Mouse (Mus musculus): Measurements from ENCODE around the gene Cux1.
A peak's percentile ranks its signal among the peaks of the same experiment; 100 is the strongest.

The Cux1 gene

GRCm38 (mm10) chr5:136382261-136383005 lies 184.9 kb downstream of the Cux1 start:
- DNase-seq (ENCODE audit: low spot score in 2 of 2) = no peak

GRCm38 (mm10) chr5:136379405-136379804 lies 187.9 kb downstream of the Cux1 start:
- DNase-seq (ENCODE audit: low spot score in 2 of 2) = no peak

DNA sequence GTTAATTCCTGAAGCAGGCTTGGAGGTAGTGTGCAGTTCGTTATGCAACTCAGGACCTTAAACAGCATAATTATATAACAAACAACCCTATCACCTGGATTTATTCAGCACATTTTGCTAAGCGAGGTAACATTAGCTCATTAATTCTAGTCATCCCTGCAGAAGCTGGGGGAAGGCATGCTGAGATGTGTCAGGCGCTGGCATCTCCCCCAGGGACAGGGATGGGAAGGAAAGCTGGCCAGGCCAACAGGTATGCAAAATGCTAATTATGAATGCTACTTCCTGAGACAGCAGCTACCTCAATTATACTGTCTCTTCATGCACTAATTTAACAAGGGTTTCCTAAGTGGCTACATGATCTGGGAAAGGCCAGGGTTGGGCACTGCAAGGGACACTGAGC lies 190.2 kb downstream of the Cux1 start:
- DNase-seq (ENCODE audit: low spot score in 2 of 2) = no peak

DNA sequence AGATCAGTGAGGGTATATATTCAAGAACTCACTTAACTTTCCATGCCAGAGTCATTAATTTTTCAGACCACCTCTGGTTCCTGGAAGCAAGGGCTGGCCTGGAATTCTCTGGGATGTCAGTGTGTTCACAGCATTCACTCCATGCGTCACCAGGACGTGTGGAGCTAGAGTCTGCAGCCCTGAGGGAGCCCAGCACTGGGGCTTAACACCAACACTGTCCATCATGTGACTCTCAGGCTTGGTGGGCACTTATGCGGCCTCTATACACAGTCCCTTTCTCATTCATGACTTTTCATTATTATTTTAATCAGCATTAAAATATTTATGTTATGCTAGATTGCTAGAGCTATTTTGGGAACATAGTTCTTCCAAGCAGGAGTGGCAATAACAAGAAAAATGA lies 191.9 kb downstream of the Cux1 start:
- no peak for DNase-seq (ENCODE audit: low spot score in 2 of 2)

DNA sequence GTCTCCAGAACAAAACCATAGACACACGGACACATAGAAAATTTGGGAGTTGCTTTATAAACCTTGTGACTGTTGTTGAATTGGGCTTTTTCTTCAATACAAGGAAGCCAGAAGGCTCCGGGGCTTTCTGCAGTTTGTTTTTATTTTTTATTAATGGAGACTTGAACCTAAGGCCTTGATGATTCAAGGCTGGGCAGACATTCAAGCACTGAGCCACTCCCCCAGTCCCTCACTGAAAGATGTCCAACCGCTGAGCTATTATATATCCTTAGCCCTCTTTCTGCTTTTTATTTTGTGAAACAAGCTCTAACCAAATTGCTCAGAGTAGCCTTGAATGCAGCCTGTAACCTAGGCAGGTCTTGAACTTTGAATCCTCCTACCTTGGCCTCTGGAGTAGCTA lies 195.0 kb downstream of the Cux1 start:
- no peak for DNase-seq (ENCODE audit: low spot score in 2 of 2)

DNA sequence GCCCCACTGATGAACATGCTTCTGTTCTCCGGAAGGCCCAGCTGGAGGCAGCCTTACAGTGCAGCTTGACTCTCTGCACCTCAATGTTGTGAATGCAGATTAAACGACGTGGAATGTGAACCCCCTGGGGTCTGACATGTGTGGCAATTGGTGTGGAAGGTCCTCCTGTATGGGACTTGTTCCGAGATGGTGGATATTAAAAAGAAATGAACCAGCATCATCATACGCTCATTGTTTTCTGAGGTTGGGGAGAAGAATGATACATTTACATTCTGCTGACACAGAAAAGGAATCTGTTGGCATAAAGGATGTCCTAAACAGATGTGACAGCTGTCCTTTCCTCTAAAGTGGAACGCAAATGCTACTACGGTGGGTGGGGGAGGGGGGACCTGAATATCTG lies 203.9 kb downstream of the Cux1 start:
- DNase-seq (ENCODE audit: low spot score in 2 of 2) = peak in 1 of 2 experiments; percentile 42

GRCm38 (mm10) chr5:136362473-136363230 lies 204.6 kb downstream of the Cux1 start:
- DNase-seq (ENCODE audit: low spot score in 2 of 2) = peak; percentile 40 to 41

DNA sequence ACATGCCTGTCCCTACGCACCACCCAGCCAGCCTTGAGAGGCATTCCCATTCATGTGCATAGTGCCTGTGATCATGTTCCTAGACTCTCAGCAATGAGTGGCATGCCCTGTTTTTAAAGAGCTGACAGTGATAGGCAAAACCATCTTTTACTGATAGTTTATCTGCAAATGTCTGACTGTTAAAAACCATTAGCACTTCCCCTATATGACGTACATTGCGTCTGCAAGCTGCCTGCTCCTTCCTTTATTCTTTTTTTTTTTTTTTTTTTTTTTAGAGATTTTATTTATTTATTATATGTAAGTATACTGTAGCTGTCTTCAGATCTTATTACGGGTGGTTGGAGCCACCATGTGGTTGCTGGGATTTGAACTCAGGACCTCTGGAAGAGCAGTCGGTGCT lies 205.3 kb downstream of the Cux1 start:
- DNase-seq (ENCODE audit: low spot score in 2 of 2) = no peak

GRCm38 (mm10) chr5:136357227-136357626 lies 210.1 kb downstream of the Cux1 start:
- peak in 1 of 2 experiments; percentile 38 for DNase-seq (ENCODE audit: low spot score in 2 of 2)

- no peak for DNase-seq (ENCODE audit: low spot score in 2 of 2)
These were observed 211.6 kb downstream of the Cux1 start for GRCm38 (mm10) chr5:136355583-136356126.

- DNase-seq (ENCODE audit: low spot score in 2 of 2) = no peak
These were observed 212.6 kb downstream of the Cux1 start for GRCm38 (mm10) chr5:136354729-136355128.

- DNase-seq (ENCODE audit: low spot score in 2 of 2) = no peak
These were observed 214.2 kb downstream of the Cux1 start for GRCm38 (mm10) chr5:136353114-136353513.

DNA sequence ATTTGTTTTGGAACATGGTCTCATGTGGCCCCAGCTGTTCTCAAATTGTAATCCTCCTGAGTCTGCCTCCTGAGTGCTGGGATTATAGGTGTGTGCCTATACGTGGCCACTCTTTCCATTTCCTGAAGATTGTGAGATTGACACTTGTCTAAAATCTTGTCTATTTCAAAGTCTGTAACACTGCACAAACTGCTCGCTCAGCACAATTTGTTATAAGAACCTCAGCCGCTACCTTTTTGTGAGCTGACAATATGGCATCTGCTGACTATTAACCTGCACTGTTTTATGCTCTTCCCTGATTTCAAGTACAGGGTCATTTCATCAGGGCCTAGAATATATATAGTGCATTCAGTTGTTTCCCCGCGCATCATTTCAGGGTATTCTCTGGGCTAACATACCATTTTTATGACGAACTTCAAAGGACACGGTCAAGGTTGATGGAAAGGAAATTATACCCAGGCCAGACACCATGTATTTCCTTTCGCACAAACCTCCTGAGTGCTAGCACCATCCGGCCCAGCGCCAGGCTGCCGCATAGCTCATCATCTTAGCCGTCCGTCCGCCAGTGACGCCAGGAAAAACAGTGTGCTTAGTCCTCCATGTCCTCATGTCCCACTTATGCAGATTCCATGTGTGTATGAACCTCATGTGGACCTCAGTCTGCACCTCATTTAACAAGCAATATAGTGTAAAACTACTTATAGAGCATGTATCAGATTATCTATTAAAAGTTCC lies 224.0 kb downstream of the Cux1 start:
- no peak for DNase-seq (ENCODE audit: low spot score in 2 of 2)

- DNase-seq (ENCODE audit: low spot score in 2 of 2) = no peak
These were observed 230.3 kb downstream of the Cux1 start for GRCm38 (mm10) chr5:136336798-136337527.

DNA sequence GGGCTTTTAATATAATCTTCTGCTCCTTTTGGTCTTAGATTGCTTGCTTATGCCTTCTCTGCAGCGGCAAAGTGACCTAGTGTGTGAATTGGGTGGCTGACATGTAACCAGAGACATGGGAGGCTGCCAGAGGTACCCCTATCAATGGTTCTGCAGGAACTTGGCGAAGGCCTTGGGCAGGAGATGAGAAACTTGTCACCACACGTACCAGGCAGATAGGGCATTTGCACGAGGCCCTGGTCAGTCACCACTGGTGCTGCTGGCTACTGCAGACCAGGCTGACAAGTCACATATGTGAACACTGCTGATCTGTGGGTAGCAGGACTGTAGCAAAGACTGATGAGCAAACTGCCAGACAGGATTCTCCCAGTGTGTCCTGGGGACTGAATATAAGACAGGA lies 231.6 kb downstream of the Cux1 start:
- DNase-seq (ENCODE audit: low spot score in 2 of 2) = no peak

DNA sequence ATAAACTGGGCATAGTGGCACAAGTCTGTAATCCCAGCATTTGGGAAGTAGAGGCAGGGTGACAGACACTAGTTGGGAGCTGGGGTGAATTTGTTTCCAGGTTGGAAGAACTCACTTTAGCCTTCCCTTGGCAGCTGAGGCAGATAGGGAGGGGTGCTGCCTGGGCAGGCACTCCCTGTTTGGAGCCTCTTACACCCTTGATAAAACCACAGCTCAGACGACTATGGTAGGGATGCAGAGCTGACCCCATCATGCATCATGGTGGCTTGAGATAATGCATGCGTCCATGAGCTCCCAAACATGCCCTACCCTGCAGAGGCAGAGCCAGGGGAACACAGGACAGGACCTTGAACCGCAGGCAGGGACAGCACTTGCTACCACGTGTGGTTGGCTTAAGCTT lies 232.5 kb downstream of the Cux1 start:
- DNase-seq (ENCODE audit: low spot score in 2 of 2) = no peak

DNA sequence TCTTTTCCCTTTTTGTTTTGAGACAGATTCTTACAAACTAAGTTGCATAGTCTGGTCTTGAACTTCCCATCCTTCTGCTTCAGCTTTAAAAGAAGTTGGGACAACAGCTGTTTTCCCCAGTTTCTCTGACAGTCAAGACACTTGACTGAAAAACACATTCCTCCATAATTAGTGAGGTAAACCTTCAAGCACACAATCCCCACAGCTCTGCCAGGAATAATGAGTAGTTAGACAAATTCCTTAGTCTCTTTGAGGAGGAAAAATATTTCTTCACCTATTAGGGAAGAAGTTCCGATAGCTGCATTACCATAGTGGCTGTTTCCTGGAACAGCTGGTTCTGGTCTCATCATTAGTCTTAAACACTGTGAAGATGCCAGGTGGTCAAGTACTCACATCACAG lies 233.2 kb downstream of the Cux1 start:
- no peak for DNase-seq (ENCODE audit: low spot score in 2 of 2)

GRCm38 (mm10) chr5:136332786-136333462 lies 234.4 kb downstream of the Cux1 start:
- DNase-seq (ENCODE audit: low spot score in 2 of 2) = no peak

DNA sequence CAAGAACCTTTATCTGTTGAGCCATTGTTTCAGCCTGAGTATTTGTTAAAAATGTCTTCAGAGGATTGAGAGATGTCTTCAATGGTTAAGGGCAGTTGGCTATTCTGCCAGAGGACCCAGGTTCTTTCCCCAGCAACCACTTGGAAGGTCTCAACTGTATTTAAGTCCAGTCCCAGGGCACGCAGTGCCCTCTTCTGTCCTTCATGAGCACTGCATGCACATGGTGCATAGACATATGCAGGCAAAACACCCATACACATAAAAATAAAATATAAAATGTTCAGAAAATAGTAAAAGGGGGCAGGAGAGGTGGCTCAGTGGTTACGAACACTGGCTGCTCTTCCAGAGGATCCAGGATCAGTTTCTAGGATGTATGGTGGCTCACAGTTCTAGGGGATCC lies 239.6 kb downstream of the Cux1 start:
- DNase-seq (ENCODE audit: low spot score in 2 of 2) = no peak

GRCm38 (mm10) chr5:136326626-136327025 lies 240.7 kb downstream of the Cux1 start:
- DNase-seq (ENCODE audit: low spot score in 2 of 2) = no peak

DNA sequence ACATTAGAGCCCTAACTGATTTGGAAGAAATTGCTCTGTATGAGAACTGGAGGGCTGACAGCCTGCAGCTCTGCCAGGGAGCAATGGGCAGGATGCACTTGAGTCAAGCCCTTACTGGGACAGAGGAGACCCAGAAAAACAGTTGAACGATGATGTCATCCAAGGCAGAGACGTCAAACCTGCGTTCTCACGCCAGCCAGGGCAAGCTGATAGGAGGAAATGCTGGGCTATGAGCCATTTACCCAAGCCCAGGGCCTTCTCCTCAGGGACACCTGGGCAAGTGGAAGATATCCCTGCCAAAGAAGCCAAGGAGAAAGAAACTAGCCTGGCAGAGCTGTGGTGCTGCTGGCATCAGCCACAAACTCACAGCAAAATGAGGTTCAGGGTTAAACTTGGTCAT lies 242.8 kb downstream of the Cux1 start:
- DNase-seq (ENCODE audit: low spot score in 2 of 2) = no peak
